In genomic region chr7:25294495-25294894, GRCm38 (mm10) we compare ENCODE assay signal across 29 mouse cellular contexts. TPM values are rescaled to one million over a fixed set of nuclear protein-coding genes. Genes with fewer than 3 reads are reported as not detected.
DNase-seq lines count a peak whose midpoint lies in the region; ATAC-seq and TF ChIP-seq lines count a peak whose summit lies in the region.
"Had no signal": no experiment of that assay in that cellular context is flagged by ENCODE, and none has a peak within 500 bp of the region (broad histone marks: within the 10 kb centered on the region; RNA-seq: fewer than 3 reads in every experiment).

No protein-coding gene starts in this region.

- peaks cover 66% of the 10 kb centered on the region for H3K36me3 ChIP-seq in embryonic facial prominence, embryonic 12.5 days
- H3K36me3 ChIP-seq in embryonic facial prominence, embryonic 10.5 days (replicated peaks), result peaks cover 68% of the 10 kb centered on the region
- H3K36me3 ChIP-seq in limb, embryonic 12.5 days, result peaks cover 69% of the 10 kb centered on the region
- peaks cover 70% of the 10 kb centered on the region for H3K36me3 ChIP-seq in limb, embryonic 10.5 days
- peaks cover 8 to 15% of the 10 kb centered on the region in 2 experiments for H3K36me3 ChIP-seq in MEL (ENCODE audit: control insufficient read depth in 1 of 2, insufficient read depth in 2 of 2, low read length in 2 of 2)
- peaks cover 5% of the 10 kb centered on the region for H3K36me3 ChIP-seq in myocyte (ENCODE audit: control insufficient read depth, insufficient read depth)

- H3ac ChIP-seq in myocyte (ENCODE audit: control insufficient read depth, insufficient read length), result no peak overlapping the region

- TF ChIP-seq POLR2A in MEL (IDR thresholded peaks at IDR 0.05; ENCODE audit: control insufficient read depth in 1 of 2, insufficient read depth in 1 of 2, low read depth in 1 of 2, low read length in 2 of 2, poor library complexity in 1 of 2) (no peak), myocyte (IDR thresholded peaks at IDR 0.05; ENCODE audit: insufficient read length, low read depth) (peak; percentile 11)

- H3K79me2 ChIP-seq in MEL (ENCODE audit: control insufficient read depth, insufficient read depth, low read length, poor library complexity) (peaks cover 5% of the 10 kb centered on the region; the same call in 1 of the 2 replicates), myocyte (ENCODE audit: control insufficient read depth, insufficient read depth) (no peaks in the 10 kb centered on the region)

- H3K27me3 ChIP-seq in embryonic facial prominence, embryonic 12.5 days, result no peaks in the 10 kb centered on the region
- H3K27me3 ChIP-seq in embryonic facial prominence, embryonic 10.5 days (replicated peaks; ENCODE audit: low read depth, poor library complexity, severe bottlenecking), result no peaks in the 10 kb centered on the region
- H3K27me3 ChIP-seq in limb, embryonic 12.5 days, result no peaks in the 10 kb centered on the region
- no peaks in the 10 kb centered on the region for H3K27me3 ChIP-seq in limb, embryonic 10.5 days (ENCODE audit: low read depth, poor library complexity, severe bottlenecking)
- H3K27me3 ChIP-seq in MEL (ENCODE audit: control insufficient read depth in 1 of 2, insufficient read depth in 2 of 2, low read length in 2 of 2) (no peaks in the 10 kb centered on the region), myocyte (ENCODE audit: control insufficient read depth, insufficient read depth, insufficient read length) (no peaks in the 10 kb centered on the region)
- H3K27me3 ChIP-seq: CH12.LX; forebrain, embryonic 13.5 days; hindbrain, embryonic 12.5 days; hindbrain, embryonic 15.5 days had no signal

- H3K4me3 ChIP-seq in embryonic facial prominence, embryonic 12.5 days, result no peak overlapping the region
- no peak overlapping the region for H3K4me3 ChIP-seq in embryonic facial prominence, embryonic 10.5 days
- H3K4me3 ChIP-seq in limb, embryonic 12.5 days (replicated peaks), result no peak overlapping the region
- no peak overlapping the region for H3K4me3 ChIP-seq in limb, embryonic 10.5 days
- no peak overlapping the region for H3K4me3 ChIP-seq in MEL (ENCODE audit: control insufficient read depth in 1 of 2, insufficient read depth in 1 of 2, low read depth in 2 of 2, low read length in 2 of 2)
- H3K4me3 ChIP-seq in myocyte, result no peak overlapping the region
- H3K4me3 ChIP-seq: forebrain, embryonic 10.5 days; forebrain, embryonic 13.5 days; hindbrain, embryonic 12.5 days; hindbrain, embryonic 15.5 days had no signal

- H3K9me3 ChIP-seq in embryonic facial prominence, embryonic 12.5 days, result no peaks in the 10 kb centered on the region
- no peaks in the 10 kb centered on the region; the same call in 1 of the 2 replicates for H3K9me3 ChIP-seq in embryonic facial prominence, embryonic 10.5 days
- H3K9me3 ChIP-seq in limb, embryonic 12.5 days, result peaks cover 4% of the 10 kb centered on the region; the same call in 1 of the 2 replicates
- no peaks in the 10 kb centered on the region for H3K9me3 ChIP-seq in limb, embryonic 10.5 days (replicated peaks)
- H3K9me3 ChIP-seq in MEL (replicated peaks; ENCODE audit: insufficient read depth, low read length), result no peaks in the 10 kb centered on the region
- H3K9me3 ChIP-seq: forebrain, embryonic 13.5 days; hindbrain, embryonic 12.5 days; hindbrain, embryonic 15.5 days had no signal

- 0 out of 2 replicates have a peak overlapping the region, but pooled peaks have one; percentile 17 for H3K27ac ChIP-seq in embryonic facial prominence, embryonic 12.5 days
- no peak overlapping the region for H3K27ac ChIP-seq in embryonic facial prominence, embryonic 10.5 days (replicated peaks)
- H3K27ac ChIP-seq in limb, embryonic 12.5 days, result 0 out of 2 replicates have a peak overlapping the region, but pooled peaks have one; percentile 2
- H3K27ac ChIP-seq in limb, embryonic 10.5 days, result no peak overlapping the region
- H3K27ac ChIP-seq in MEL (ENCODE audit: control insufficient read depth, low read depth, low read length), result no peak overlapping the region
- H3K27ac ChIP-seq: forebrain, embryonic 10.5 days; forebrain, embryonic 13.5 days; hindbrain, embryonic 12.5 days; hindbrain, embryonic 15.5 days had no signal

- no peak for DNase-seq in embryonic facial prominence, embryonic 10.5 days (ENCODE audit: low spot score)
- no peak for DNase-seq in limb, embryonic 10.5 days (ENCODE audit: low spot score)
- DNase-seq in MEL (ENCODE audit: low read depth, low spot score), result no peak
- no peak for DNase-seq in thymus, adult 18-20 months
- DNase-seq: adrenal gland, adult 8-10 months; adrenal gland, postnatal 25 days; cerebellum, adult 18-20 months; cerebellum, adult 9-10 months; gastrocnemius, postnatal 10 days; gastrocnemius, postnatal 36 days; heart, postnatal 14 days had no signal

- no peak for TF ChIP-seq RAD21 in MEL (IDR thresholded peaks at IDR 0.05; ENCODE audit: low read depth, low read length)

- WGBS in embryonic facial prominence, embryonic 12.5 days, result 78% methylated on average over 4 of the region's 4 CpGs
- 89% methylated on average over 4 of the region's 4 CpGs for WGBS in embryonic facial prominence, embryonic 10.5 days
- 96% methylated on average over 4 of the region's 4 CpGs for WGBS in limb, embryonic 12.5 days
- WGBS in limb, embryonic 10.5 days, result 90% methylated on average over 4 of the region's 4 CpGs

- H3K9ac ChIP-seq in embryonic facial prominence, embryonic 12.5 days, result no peak overlapping the region
- no peak overlapping the region for H3K9ac ChIP-seq in limb, embryonic 12.5 days (replicated peaks)
- H3K9ac ChIP-seq in MEL (ENCODE audit: control insufficient read depth, low read depth, low read length, poor library complexity, severe bottlenecking), result no peak overlapping the region
- H3K9ac ChIP-seq: forebrain, embryonic 13.5 days; hindbrain, embryonic 12.5 days; hindbrain, embryonic 15.5 days had no signal

- H3K4me1 ChIP-seq in embryonic facial prominence, embryonic 12.5 days, result peaks cover 22% of the 10 kb centered on the region
- H3K4me1 ChIP-seq in embryonic facial prominence, embryonic 10.5 days, result peaks cover 18% of the 10 kb centered on the region
- peaks cover 19% of the 10 kb centered on the region for H3K4me1 ChIP-seq in limb, embryonic 12.5 days (replicated peaks)
- peaks cover 32% of the 10 kb centered on the region for H3K4me1 ChIP-seq in limb, embryonic 10.5 days
- peaks cover 3 to 21% of the 10 kb centered on the region in 2 experiments for H3K4me1 ChIP-seq in MEL (ENCODE audit: control insufficient read depth in 1 of 2, insufficient read depth in 2 of 2, low read length in 2 of 2)

- no peak for ATAC-seq in embryonic facial prominence, embryonic 12.5 days (ENCODE audit: insufficient number of reproducible peaks, insufficient read depth, low FRiP score, low TSS enrichment)
- no peak for ATAC-seq in limb, embryonic 12.5 days (ENCODE audit: insufficient number of reproducible peaks, insufficient read depth, low FRiP score, low TSS enrichment, low read depth)
- ATAC-seq: activated CD4-positive, CD25-positive, alpha-beta regulatory T cell, adult 4 months; forebrain, embryonic 13.5 days; forebrain, embryonic 16.5 days had no signal

- TF ChIP-seq CTCF in MEL (IDR thresholded peaks at IDR 0.05 in 2 of 3, conservative IDR thresholded peaks at IDR 0.05 in 1 of 3; ENCODE audit: control insufficient read depth in 1 of 3, insufficient read depth in 1 of 3, low read depth in 2 of 3, low read length in 3 of 3, poor library complexity in 1 of 3, severe bottlenecking in 1 of 3), result no peak

- no peak overlapping the region for H3K4me2 ChIP-seq in embryonic facial prominence, embryonic 12.5 days (replicated peaks)
- no peak overlapping the region for H3K4me2 ChIP-seq in limb, embryonic 12.5 days
- no peak overlapping the region for H3K4me2 ChIP-seq in myocyte (ENCODE audit: low read depth)
- H3K4me2 ChIP-seq: forebrain, embryonic 13.5 days; heart, embryonic 11.5 days; hindbrain, embryonic 12.5 days had no signal

- TF ChIP-seq EP300 in MEL (IDR thresholded peaks at IDR 0.05; ENCODE audit: low read depth in 1 of 2, low read length in 2 of 2), result peak in 1 of 2 experiments; percentile 59; a peak in 1 of 4 replicates

RNA-seq across cellular contexts. Expression of gene Pafah1b3, which starts 3.3 kb away (rescaled TPM):
- polyA plus RNA-seq in embryonic facial prominence, embryonic 12.5 days (2016; fragmentation: Nextera tagmentation; extraction: Ambion mirVana), result 317 and 337 TPM in 2 replicates
- 281 and 301 TPM in 2 replicates for polyA plus RNA-seq in embryonic facial prominence, embryonic 10.5 days (2016; fragmentation: Nextera tagmentation; extraction: Ambion mirVana)
- 288 and 295 TPM in 2 replicates for polyA plus RNA-seq in limb, embryonic 12.5 days (2016; fragmentation: Nextera tagmentation; extraction: Ambion mirVana)
- polyA plus RNA-seq in limb, embryonic 10.5 days (2016; fragmentation: Nextera tagmentation; extraction: Ambion mirVana), result 224 and 248 TPM in 2 replicates
- total RNA-seq in MEL (2012; rRNA removed), result 85.1 and 85.6 TPM in 2 replicates
- polyA plus RNA-seq in MEL (2012; ENCODE audit: insufficient read depth in 1 of 2, insufficient read length in 2 of 2, low read depth in 1 of 2, low replicate concordance in 2 of 2, missing spikeins in 1 of 2) (100 to 1,000 TPM; 110 to 180 TPM), myocyte (2012; fragmentation: generic; extraction: Trizol) (54.0 TPM)

RNA-seq across cellular contexts. Expression of gene Prr19, which starts 6.7 kb away (rescaled TPM):
- polyA plus RNA-seq in embryonic facial prominence, embryonic 12.5 days (2016; fragmentation: Nextera tagmentation; extraction: Ambion mirVana), result 1.0 and 1.9 TPM in 2 replicates
- 0.82 and 0.88 TPM in 2 replicates for polyA plus RNA-seq in embryonic facial prominence, embryonic 10.5 days (2016; fragmentation: Nextera tagmentation; extraction: Ambion mirVana)
- 0.66 and 0.86 TPM in 2 replicates for polyA plus RNA-seq in limb, embryonic 12.5 days (2016; fragmentation: Nextera tagmentation; extraction: Ambion mirVana)
- polyA plus RNA-seq in limb, embryonic 10.5 days (2016; fragmentation: Nextera tagmentation; extraction: Ambion mirVana), result 1.1 and 1.3 TPM in 2 replicates
- not detected in 2 replicates for total RNA-seq in MEL (2012; rRNA removed)
- polyA plus RNA-seq in MEL (2012; ENCODE audit: insufficient read depth in 1 of 2, insufficient read length in 2 of 2, low read depth in 1 of 2, low replicate concordance in 2 of 2, missing spikeins in 1 of 2), result under 1 TPM in 1 of 2 experiments, not detected in 1; 0.11 TPM
- polyA plus RNA-seq in myocyte (2012; fragmentation: generic; extraction: Trizol), result not detected
- total RNA-seq: adrenal gland, adult 8-10 months; adrenal gland, postnatal 25 days; CH12.LX; common myeloid progenitor, adult 5-6 weeks; G1E; gastrocnemius, adult 18-20 months; gastrocnemius, postnatal 10 days; gastrocnemius, postnatal 36 days; granulocyte monocyte progenitor cell, adult 5-6 weeks; heart, adult 8-10 months; heart, postnatal 14 days; hematopoietic stem cell, adult 5-6 weeks had no signal
- polyA plus RNA-seq: activated CD4-positive, CD25-positive, alpha-beta regulatory T cell, adult 4 months; heart, embryonic 16.5 days had no signal

RNA-seq across cellular contexts. Expression of gene Tmem145, which starts 11.4 kb away (rescaled TPM):
- polyA plus RNA-seq in embryonic facial prominence, embryonic 12.5 days (2016; fragmentation: Nextera tagmentation; extraction: Ambion mirVana), result 2.7 and 4.0 TPM in 2 replicates
- polyA plus RNA-seq in embryonic facial prominence, embryonic 10.5 days (2016; fragmentation: Nextera tagmentation; extraction: Ambion mirVana), result 0.85 and 1.0 TPM in 2 replicates
- polyA plus RNA-seq in limb, embryonic 12.5 days (2016; fragmentation: Nextera tagmentation; extraction: Ambion mirVana), result 1.1 and 1.3 TPM in 2 replicates
- 0.14 and 0.38 TPM in 2 replicates for polyA plus RNA-seq in limb, embryonic 10.5 days (2016; fragmentation: Nextera tagmentation; extraction: Ambion mirVana)
- total RNA-seq in MEL (2012; rRNA removed), result not detected in 2 replicates
- polyA plus RNA-seq in MEL (2012; ENCODE audit: insufficient read depth in 1 of 2, insufficient read length in 2 of 2, low read depth in 1 of 2, low replicate concordance in 2 of 2, missing spikeins in 1 of 2) (not detected), myocyte (2012; fragmentation: generic; extraction: Trizol) (0.02 TPM)
- total RNA-seq: CH12.LX; common myeloid progenitor, adult 5-6 weeks; G1E; gastrocnemius, adult 18-20 months; gastrocnemius, postnatal 10 days; gastrocnemius, postnatal 36 days; granulocyte monocyte progenitor cell, adult 5-6 weeks; heart, postnatal 14 days; hematopoietic stem cell, adult 5-6 weeks had no signal
- polyA plus RNA-seq: activated CD4-positive, CD25-positive, alpha-beta regulatory T cell, adult 4 months; G1E had no signal

RNA-seq across cellular contexts. Expression of gene Megf8, which starts 22.5 kb away (rescaled TPM):
- 22.4 and 24.3 TPM in 2 replicates for polyA plus RNA-seq in embryonic facial prominence, embryonic 12.5 days (2016; fragmentation: Nextera tagmentation; extraction: Ambion mirVana)
- 17.6 and 17.7 TPM in 2 replicates for polyA plus RNA-seq in embryonic facial prominence, embryonic 10.5 days (2016; fragmentation: Nextera tagmentation; extraction: Ambion mirVana)
- polyA plus RNA-seq in limb, embryonic 12.5 days (2016; fragmentation: Nextera tagmentation; extraction: Ambion mirVana), result 21.6 and 21.7 TPM in 2 replicates
- 17.6 and 22.2 TPM in 2 replicates for polyA plus RNA-seq in limb, embryonic 10.5 days (2016; fragmentation: Nextera tagmentation; extraction: Ambion mirVana)
- 12.7 and 13.1 TPM in 2 replicates for total RNA-seq in MEL (2012; rRNA removed)
- 10 to 100 TPM in 1 of 2 experiments, not detected in 1; 22.0 TPM for polyA plus RNA-seq in MEL (2012; ENCODE audit: insufficient read depth in 1 of 2, insufficient read length in 2 of 2, low read depth in 1 of 2, low replicate concordance in 2 of 2, missing spikeins in 1 of 2)
- polyA plus RNA-seq in myocyte (2012; fragmentation: generic; extraction: Trizol), result 41.0 TPM

RNA-seq across cellular contexts. Expression of gene Cic, which starts 27.0 kb away (rescaled TPM):
- polyA plus RNA-seq in embryonic facial prominence, embryonic 12.5 days (2016; fragmentation: Nextera tagmentation; extraction: Ambion mirVana), result 45.7 and 47.0 TPM in 2 replicates
- 17.1 and 21.4 TPM in 2 replicates for polyA plus RNA-seq in embryonic facial prominence, embryonic 10.5 days (2016; fragmentation: Nextera tagmentation; extraction: Ambion mirVana)
- 34.9 and 38.7 TPM in 2 replicates for polyA plus RNA-seq in limb, embryonic 12.5 days (2016; fragmentation: Nextera tagmentation; extraction: Ambion mirVana)
- polyA plus RNA-seq in limb, embryonic 10.5 days (2016; fragmentation: Nextera tagmentation; extraction: Ambion mirVana), result 21.4 and 25.2 TPM in 2 replicates
- 56.6 and 57.2 TPM in 2 replicates for total RNA-seq in MEL (2012; rRNA removed)
- polyA plus RNA-seq in MEL (2012; ENCODE audit: insufficient read depth in 1 of 2, insufficient read length in 2 of 2, low read depth in 1 of 2, low replicate concordance in 2 of 2, missing spikeins in 1 of 2) (100 to 1,000 TPM; 157 TPM), myocyte (2012; fragmentation: generic; extraction: Trizol) (65.8 TPM)

Comparison
In these comparisons a context has a peak if more than half of its experiments do, and no peak if none do; other contexts are left out.
1. H3K27ac ChIP-seq: peak in embryonic facial prominence, embryonic 12.5 days (single experiment) and limb, embryonic 12.5 days (single experiment); none in embryonic facial prominence, embryonic 10.5 days (single experiment), limb, embryonic 10.5 days (single experiment) and MEL (single experiment).